Mouse (Mus musculus) embryo, embryonic 10 days (tissue): Measurements from ENCODE around the gene Slc41a3.

Experiments used
- DNase-seq: peaks from one replicate; pipeline ENCODE4 v3.0.0-alpha.2; 2015; ENCODE audit warnings: low spot score

Gene Slc41a3

GRCm38 (mm10) chr6:90598197-90598596 lies 6.3 kb upstream of the Slc41a3 start:
- DNase-seq = no peak

GRCm38 (mm10) chr6:90600351-90600750 lies 4.2 kb upstream of the Slc41a3 start:
- no peak for DNase-seq

GRCm38 (mm10) chr6:90601736-90602135 lies 2.8 kb upstream of the Slc41a3 start:
- no peak for DNase-seq

GRCm38 (mm10) chr6:90602304-90602703 lies 2.2 kb upstream of the Slc41a3 start:
- DNase-seq = no peak

GRCm38 (mm10) chr6:90603126-90603525 lies 1.4 kb upstream of the Slc41a3 start:
- no peak for DNase-seq

GRCm38 (mm10) chr6:90604130-90604529 lies 395 bp upstream of the Slc41a3 start:
- DNase-seq = no peak

GRCm38 (mm10) chr6:90605298-90605665 lies 757 bp downstream of the Slc41a3 start:
- DNase-seq = no peak

GRCm38 (mm10) chr6:90606538-90606937 lies 2.0 kb downstream of the Slc41a3 start:
- DNase-seq = peak; percentile 83

GRCm38 (mm10) chr6:90607196-90607595 lies 2.7 kb downstream of the Slc41a3 start:
- DNase-seq = peak; percentile 85

GRCm38 (mm10) chr6:90608186-90608585 lies 3.7 kb downstream of the Slc41a3 start:
- peak; percentile 45 for DNase-seq

GRCm38 (mm10) chr6:90610248-90610647 lies 5.7 kb downstream of the Slc41a3 start:
- DNase-seq = no peak

- DNase-seq = no peak
Observed at GRCm38 (mm10) chr6:90613277-90613676, 8.8 kb downstream of the Slc41a3 start.

GRCm38 (mm10) chr6:90615362-90615761 lies 10.8 kb downstream of the Slc41a3 start:
- DNase-seq = no peak

- DNase-seq = no peak
Observed at GRCm38 (mm10) chr6:90615991-90616390, 11.5 kb downstream of the Slc41a3 start.

- no peak for DNase-seq
Observed at GRCm38 (mm10) chr6:90616481-90616880, 12.0 kb downstream of the Slc41a3 start.

GRCm38 (mm10) chr6:90618274-90618673 lies 13.7 kb downstream of the Slc41a3 start:
- no peak for DNase-seq

- DNase-seq = no peak
Observed at GRCm38 (mm10) chr6:90618821-90619636, 14.5 kb downstream of the Slc41a3 start.

GRCm38 (mm10) chr6:90619936-90620335 lies 15.4 kb downstream of the Slc41a3 start:
- no peak for DNase-seq

- DNase-seq = no peak
Observed at GRCm38 (mm10) chr6:90620791-90621583, 16.5 kb downstream of the Slc41a3 start.

GRCm38 (mm10) chr6:90621584-90621890 lies 17.0 kb downstream of the Slc41a3 start:
- no peak for DNase-seq

- DNase-seq = no peak
Observed at GRCm38 (mm10) chr6:90622758-90623455, 18.4 kb downstream of the Slc41a3 start.

GRCm38 (mm10) chr6:90623456-90623836 lies 18.9 kb downstream of the Slc41a3 start:
- no peak for DNase-seq

- DNase-seq = no peak
Observed at GRCm38 (mm10) chr6:90624184-90624583, 19.7 kb downstream of the Slc41a3 start.
